22 mouse cellular contexts compared by ENCODE assay signal in the genomic region with DNA sequence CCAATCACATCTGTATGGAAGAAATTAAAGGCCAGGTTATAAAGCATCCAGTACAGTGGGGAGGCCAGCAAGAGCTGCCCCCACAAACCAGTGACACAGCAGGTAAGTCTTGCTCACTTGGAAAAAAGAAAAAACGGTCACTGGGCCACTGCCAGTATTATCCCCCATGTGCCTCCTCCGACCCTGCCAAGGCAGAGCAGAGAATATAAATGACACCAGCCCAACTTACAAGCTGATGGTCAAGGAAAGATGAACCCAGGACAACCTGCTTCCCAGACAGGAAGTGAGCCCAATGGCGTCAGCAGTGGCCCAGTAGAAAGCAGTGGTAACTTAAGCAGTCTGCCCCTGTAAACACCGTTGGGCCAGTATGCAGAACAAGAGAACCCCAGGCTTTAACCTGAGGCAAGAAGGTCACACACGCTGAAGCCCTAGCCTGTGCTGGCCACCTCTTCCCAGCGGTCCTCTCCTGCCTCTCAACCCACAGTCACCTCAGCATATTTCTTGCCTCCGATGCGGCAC.
DNase-seq lines count a peak whose midpoint lies in the region; TF ChIP-seq lines count a peak whose summit lies in the region.
"Had no signal": no experiment of that assay in that cellular context is flagged by ENCODE, and none has a peak within 500 bp of the region (broad histone marks: within the 10 kb centered on the region; RNA-seq: fewer than 3 reads in every experiment).

No protein-coding gene starts in this region.

- peak; percentile 88 for DNase-seq in gastrocnemius, adult 18-20 months (ENCODE audit: low spot score)
- DNase-seq in gastrocnemius, postnatal 4 days (ENCODE audit: low spot score in 2 of 2), result no peak
- no peak for DNase-seq in layer of hippocampus, adult 2 months (ENCODE audit: low spot score in 2 of 2)
- DNase-seq in layer of hippocampus, adult 18-20 months (ENCODE audit: low spot score in 2 of 2), result no peak
- DNase-seq in gastrocnemius, postnatal 25 days, result peak; percentile 68
- peak; percentile 94 for DNase-seq in skeletal muscle tissue, adult 2 months (ENCODE audit: low read depth, low spot score)
- DNase-seq in cerebellum, adult 11 months, result no peak
- no peak for DNase-seq in embryo, embryonic 10.5 days (ENCODE audit: low spot score)
- DNase-seq: adrenal gland, postnatal 10 days; cerebellum, adult 11-12 months; cerebellum, adult 8-10 months; forebrain, postnatal 0 days; heart, adult 18-20 months; heart, postnatal 10 days; heart, postnatal 36 days; kidney, adult 11 months had no signal

- no peak overlapping the region for H3K4me3 ChIP-seq in layer of hippocampus, adult 2 months
- H3K4me3 ChIP-seq: embryonic facial prominence, embryonic 12.5 days; embryonic facial prominence, embryonic 15.5 days; heart, embryonic 12.5 days; heart, embryonic 15.5 days; hindbrain, embryonic 13.5 days; intestine, embryonic 15.5 days had no signal

- peak overlapping the region; percentile 85; the same call in 1 of the 2 replicates for H3K27ac ChIP-seq in layer of hippocampus, adult 2 months
- H3K27ac ChIP-seq: embryonic facial prominence, embryonic 12.5 days; embryonic facial prominence, embryonic 15.5 days; heart, embryonic 15.5 days; intestine, embryonic 15.5 days had no signal

- no peak for TF ChIP-seq CTCF in layer of hippocampus, adult 2 months (conservative IDR thresholded peaks at IDR 0.05)

Comparison
In these comparisons a context has a peak if more than half of its experiments do, and no peak if none do; other contexts are left out.
1. DNase-seq: peak in gastrocnemius, adult 18-20 months (single experiment), gastrocnemius, postnatal 25 days (single experiment) and skeletal muscle tissue, adult 2 months (single experiment); none in gastrocnemius, postnatal 4 days (0 of 2), layer of hippocampus, adult 2 months (0 of 2), layer of hippocampus, adult 18-20 months (0 of 2), cerebellum, adult 11 months (single experiment) and embryo, embryonic 10.5 days (single experiment).